Mouse (Mus musculus) frontal cortex, postnatal 36 days (tissue): ENCODE results near the gene Klf12.

ENCODE experiments used
- DNase-seq, 2 experiments: peaks; one replicate each; pipeline ENCODE4 v3.0.0; 2022; ENCODE audit warnings: low spot score in 2 of 2

Klf12 gene

DNA sequence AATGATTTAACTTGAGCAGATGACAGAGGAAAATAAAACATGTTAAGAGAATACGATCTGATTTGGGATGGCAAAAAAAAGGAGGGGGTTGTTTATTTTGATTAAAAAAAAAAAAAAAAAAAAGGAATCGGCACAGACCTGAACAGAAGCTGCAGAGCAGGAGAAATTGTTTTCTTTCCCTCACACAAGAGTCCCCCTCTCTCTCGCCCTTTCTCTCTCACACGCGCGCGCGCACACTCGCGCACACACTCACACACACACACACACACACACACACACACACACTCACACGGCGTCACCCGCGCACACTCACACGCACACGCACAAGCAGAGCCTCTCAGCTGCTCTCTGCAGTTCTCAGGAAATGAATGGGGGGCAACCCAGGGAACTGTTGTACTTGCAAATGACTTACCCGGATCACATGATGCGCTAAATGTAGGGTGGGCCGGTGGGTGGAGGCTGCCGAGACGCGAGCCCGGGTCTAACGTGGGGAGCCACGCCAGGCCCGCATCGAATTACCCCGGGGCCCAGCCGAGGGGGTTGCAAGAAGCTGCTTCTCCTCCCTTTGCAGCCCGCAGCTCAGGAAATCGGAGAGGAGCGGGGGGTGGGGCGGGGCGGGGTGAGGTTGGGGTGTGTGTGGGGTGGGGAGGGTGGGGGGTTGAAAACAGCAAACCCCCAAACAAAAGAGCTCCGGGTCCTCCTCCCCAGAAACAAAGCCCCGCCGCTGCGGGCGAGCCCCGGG lies at the start of gene Klf12:
Gene Klf12, minus strand, starts transcription at position 561 of the 742 bp plus-strand sequence.
- peak; percentile 81 to 85 for DNase-seq

DNA sequence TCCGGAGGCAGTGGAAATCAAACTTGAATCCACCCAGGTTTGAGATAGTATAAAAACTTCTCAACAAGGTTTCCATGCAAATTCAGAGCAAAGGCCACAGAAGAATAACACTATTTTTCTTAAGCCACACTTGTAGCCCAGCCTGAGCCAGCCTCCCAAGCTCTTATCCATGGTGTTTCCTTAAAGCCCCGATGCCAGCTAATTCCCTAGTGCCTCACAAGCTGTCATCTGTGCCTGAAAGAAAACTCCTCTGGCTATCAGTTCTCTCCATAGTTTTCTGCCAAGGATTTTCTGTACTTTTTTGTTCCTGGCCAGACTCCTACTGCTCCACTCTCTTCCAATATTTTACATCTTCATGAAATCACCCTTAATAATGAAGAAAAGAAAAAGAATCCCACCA lies 48.9 kb upstream of the Klf12 start:
- DNase-seq, result no peak

DNA sequence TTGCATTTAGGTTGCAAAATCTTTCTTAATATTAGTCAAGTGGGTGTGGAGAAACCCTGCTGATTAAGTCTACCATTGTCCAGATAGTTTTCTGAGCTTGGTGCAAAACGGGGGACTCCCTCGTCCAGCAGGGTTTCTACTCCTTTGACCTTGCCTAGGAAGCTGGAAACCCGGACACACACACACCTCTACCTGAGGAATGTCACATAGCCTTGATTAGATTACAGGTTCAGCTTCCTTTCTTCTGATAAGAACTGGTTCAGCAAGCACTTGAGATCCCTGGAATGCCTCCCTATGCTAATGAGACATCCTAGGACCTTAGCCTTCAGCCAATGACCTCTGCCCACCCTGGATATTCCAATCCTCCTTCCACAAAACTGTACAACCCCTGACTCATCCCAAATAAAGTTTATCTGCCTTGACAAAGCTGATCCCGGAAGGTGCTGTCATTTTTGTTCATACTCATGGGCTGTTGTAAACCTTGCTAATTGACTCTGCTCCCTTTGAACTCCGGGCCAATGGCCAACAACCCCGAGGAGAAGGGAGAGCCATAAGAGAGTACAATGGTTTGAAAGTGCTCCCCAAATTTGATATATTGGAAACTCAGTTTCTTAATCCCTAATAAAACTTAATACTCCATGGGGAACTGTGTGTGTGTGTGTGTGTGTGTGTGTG lies 44.3 kb upstream of the Klf12 start:
- DNase-seq, result no peak

DNA sequence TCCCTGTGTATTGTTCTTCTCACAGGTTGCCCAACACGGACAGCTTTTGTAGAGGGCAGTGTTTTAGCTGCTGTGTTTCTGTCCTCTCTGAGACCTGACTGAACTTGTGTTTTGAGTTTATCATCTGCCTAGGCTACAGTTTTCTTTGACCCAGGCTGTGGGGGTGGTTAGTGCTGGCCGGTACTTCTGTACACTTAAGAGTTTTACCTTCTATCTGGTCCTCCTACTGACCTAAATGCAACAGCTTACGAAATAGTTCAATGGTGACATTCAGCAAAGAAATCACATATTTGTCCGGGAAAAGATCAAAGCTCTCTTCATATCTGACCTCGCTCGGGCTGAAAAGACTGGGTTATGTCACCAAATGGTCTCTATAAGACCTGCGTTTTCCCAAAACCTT lies 39.8 kb upstream of the Klf12 start:
- DNase-seq, result no peak

DNA sequence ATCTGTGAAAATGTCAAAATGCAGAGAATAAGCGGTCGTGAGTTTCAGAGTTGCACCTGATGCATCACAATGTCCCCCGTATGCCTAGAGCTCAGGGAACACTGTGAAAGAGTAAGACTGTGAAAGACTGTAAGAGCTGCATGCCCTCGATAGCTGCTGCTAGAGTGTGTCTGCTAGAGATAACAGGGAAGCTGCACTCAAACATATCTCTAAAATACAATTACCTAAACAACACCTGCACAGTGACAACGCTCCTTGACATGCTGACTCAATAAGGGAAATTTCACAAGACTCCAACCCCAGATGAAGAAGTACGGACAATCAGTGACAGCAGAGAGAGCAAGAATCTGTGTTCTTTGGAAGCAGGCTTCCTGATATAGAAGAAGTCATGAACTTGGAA lies 37.5 kb upstream of the Klf12 start:
- DNase-seq, result no peak

DNA sequence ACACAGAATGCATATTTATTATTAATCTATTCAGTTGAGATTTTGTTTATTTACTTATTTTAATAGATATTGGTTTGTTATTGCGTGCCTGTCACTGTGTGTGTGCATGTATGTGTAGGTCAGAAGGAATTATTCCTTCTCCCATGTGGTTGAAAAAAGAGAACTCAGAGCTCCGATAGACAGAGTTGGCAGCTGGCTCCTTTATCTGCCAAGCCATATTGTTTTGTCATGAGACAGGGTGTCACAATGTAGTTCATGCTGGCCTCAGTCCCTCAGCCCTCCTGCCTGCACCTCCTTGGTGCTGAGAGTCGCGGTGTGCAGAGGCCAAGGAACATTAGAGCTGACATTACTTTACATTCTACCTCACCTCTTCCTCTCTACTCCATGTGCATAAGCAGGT lies 32.3 kb upstream of the Klf12 start:
- no peak for DNase-seq

DNA sequence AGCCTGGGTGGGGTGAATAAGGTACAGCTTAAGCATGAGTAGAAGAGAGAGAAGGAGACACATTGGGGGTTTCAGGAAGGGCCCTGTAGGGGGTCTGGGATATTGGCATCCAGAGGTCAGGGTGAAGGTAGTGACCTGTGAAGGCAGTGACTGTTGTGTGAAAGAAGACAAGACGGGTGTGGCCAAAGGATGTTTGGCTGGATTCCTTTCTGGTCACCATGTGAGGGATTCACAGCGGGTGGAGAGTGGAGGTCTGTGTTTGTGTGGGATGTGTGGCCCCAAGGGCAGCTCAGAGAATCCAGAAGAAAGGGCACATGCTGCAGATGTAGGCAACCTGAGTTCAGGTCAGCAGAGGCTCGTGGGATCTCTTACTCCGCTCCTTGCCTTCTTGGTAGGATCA lies 29.6 kb upstream of the Klf12 start:
- no peak for DNase-seq

DNA sequence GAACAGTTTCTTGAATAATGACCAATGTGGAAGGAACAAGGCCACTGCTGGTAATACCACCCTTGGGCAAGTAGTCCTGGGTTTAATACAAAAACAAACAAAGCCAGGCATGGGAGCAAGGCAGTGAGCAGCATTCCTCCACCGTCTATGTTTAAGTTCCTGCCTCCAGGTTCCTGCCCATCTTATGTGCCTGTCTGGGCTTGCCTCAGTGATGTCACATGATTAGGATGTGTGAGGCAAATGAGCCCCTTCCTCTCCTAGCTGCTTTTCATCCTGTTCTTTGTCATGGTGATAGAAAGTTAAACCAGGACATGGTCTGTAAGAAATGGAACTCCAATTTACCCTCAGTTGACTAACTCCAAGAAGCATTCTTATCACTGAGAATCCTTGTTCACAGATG lies 16.4 kb upstream of the Klf12 start:
- DNase-seq, result no peak

DNA sequence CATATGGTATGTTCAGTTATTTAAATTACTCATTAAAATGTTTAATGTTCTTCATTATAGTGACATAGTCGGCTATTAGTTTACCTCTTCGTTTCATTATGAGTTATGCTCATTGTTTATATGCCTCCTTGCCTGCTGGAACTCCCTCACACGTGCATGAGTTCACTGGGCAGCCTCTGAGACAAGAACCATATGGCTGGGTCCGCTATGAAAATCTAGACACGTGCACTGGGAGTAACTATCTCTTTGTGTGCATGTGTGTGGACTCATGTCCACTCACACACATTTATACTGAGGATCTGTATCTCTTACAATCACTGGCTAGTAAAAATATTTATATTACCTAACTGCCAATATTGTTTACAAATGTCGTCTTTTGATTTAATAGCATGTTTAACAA lies 14.4 kb upstream of the Klf12 start:
- DNase-seq, result no peak

DNA sequence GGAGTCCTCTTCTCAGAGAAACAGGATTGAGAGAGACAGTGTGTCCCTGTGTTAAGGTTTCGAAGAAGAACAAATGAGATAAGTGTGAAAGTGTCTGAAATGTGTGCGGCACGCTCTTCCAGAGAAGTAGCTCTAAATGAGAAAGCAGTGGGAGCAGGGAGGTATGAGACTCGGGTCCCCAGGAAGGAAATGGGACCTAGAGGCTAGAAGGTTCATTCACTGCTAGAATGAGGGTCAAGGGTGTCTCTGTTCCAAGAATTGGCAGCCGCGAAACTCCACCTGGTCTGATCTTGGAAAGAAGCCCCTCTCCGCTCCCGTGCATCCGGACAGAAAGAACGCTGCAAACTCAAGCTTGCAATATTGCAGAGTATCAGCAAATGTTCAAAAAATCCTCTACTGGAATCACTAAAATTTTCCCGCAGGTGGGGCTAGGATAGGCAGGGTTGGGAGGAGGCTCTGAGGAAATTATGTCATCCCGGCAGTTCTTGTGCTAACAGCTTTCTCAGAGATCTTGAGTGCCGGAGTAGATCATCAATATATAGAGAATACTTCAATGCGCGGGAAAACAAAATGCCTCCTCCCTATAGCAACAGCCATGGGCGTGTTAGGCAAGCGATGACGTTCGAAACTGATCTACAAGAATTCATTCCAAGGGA lies 2.2 kb upstream of the Klf12 start:
- DNase-seq, result peak; percentile 31 to 45

DNA sequence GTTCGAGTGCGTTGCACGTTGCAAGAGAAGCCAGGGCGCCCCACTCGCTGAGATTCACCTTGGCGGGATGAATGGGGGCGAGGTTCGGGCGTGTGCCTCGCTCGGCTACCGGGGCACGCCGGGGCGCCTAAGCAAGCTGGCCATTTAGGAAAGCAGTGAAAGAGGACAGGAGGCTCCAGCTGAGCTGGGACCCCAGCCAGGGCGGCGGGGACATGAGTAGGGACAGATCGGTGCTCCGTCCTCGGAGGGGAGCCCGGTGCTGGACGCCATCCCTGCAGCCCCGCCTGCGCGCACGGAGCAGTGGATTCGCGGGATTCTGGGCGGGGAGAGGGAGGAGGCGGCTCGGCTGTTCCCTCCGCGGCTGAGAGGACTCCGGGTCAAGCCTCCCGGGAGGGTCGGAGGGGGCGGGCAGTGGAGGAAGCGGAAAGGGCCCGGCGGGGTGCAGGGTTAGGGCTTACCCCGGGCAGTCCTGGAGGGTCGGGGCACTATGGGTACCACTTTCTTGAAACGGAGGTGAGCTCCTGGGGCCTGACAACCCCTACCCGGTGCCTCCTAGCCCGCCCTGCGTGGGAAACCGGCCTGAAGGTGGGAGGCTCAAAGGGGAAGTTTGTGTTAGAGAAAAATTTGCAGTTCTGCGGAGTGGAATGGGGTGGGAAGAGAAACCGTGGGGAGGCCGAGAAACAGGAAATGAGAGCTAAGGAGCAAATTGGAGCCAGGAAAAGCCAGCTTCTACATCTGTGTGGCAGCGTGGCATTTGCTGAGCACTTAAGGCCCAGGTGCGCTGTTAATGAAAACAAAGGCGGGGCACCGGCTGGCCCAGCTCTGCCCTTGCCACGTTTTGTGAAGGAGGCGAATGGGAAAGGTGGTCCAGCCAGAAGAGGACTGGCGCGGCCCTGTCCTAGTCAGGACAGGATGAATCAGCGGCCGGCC lies 1.4 kb upstream of the Klf12 start:
- DNase-seq, result peak; percentile 66 to 72

DNA sequence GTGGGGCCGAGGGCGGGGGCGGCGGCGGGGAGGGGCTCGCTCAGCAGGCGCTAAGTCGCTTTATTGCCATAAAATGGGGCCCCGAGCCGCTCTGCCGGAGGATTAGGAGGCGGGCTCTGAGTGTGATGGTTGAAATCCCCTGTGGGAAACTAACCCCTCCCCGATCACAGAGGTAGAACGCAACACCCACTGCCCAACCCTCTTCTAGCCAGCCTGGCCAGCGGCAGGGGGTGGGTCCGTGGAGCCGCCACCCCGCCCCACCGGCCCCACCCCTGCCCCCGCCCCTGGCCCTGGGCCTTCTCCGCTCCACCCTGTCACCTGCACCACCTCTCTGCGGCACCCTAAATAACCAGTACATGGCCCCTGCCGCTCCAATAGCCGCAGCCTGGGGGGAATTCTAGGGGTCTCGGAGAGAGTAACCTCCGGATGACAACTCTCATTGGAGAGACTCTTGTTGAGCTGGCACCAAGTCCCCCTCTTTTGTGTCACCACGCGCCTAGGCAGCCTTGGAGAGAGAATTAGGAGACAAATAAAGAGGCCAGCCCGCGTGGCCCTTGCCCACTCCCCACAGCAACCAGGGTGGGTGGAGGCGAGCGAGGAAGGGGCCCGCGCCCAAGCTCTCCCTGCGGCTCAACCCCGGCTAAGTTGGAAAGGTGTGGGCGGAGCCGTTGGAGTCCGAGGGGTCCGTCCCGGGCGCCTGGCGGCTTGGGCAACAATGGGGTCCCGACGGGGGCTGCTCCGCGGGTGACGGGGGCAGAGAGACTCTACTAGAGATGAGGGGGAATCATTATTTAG lies 579 bp upstream of the Klf12 start:
- peak; percentile 56 to 62 for DNase-seq

DNA sequence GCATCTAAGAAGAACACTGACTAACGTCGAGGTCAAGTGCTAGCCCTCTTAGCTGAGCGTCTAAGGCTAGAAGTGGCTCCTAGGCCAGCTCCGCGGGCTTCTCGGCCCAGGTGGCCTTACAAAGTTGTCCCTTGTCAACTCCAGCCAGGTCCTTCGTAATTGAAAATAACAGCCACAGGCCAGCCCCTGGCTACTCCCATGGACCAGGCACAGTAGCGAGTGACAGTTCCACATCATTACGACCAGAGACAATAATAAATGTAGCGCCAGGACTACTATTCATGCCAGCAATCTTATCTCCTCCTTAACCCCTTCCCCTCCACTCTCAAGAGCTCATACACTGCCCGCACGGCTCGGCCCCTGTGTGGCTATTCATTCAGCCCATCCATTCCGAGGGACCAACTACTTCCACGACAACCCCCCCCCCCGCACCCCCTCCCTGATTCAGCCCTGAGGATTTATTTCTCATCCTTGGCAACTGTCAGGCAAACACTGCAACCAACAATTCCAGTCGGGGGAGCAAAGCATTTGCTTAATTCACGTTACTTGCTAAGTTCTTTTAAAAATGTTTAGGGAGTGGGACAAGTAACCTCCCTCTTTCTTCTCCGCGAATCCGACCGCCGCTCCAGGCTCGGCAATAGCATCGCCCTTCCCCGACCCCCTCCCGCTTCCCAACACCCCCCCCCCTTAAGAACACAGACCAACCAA lies 914 bp downstream of the Klf12 start:
- peak in 1 of 2 experiments; percentile 21 for DNase-seq

DNA sequence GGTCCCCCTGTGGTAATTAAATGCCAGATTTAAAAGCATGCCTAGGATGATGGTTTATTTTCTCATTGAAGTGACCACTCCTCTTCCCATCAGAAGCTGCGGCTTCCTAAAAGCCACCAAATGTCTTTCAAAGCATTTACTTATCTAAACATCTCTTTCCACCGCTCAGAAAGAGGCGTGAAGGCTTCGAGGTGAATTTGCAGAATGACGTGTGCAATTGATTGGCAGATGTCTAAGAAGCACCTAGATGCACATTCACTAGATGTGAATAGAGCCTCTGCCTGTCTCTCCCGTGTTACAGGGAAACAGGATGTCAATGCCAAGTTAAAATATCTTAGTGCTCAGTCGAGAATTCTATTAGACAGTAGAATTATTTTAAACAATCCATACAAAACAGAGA lies 1.8 kb downstream of the Klf12 start:
- no peak for DNase-seq

DNA sequence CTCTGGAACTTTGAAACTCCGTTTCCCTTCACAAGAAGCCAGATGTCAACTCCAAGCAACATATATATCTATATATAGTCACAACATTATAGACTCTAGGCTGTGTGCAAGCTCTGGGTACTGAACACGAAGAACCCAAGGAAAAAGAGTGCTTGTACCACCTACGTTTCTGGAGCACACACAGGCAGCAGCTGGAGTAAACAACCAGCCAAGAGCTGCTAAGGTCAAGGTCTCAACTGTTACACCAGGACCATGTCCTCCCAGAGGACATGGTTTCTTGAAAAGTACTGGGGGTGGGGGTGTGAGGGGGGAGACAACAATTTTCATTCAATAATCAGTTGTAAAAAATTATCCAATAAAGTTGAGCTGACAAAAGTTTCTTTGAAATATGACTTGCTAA lies 2.7 kb downstream of the Klf12 start:
- DNase-seq, result no peak

DNA sequence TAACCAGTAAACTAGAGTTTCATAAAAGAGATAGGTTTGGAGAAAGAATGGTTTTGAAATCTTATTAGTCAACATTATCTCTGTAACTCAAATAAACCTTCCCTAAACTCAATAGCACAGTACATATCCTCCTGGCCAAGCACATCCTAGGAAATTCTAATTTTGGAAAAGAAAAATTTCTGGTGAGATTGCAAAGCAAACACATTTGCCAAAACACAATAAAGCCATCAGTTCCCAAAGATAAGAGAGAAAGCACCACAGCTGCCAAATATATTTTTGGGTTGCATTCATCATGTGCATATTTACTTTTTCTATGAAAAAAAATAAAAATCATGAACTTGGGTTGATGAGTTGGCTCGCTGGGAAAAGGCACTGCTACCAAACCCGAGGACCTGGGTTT lies 10.3 kb downstream of the Klf12 start:
- no peak for DNase-seq

DNA sequence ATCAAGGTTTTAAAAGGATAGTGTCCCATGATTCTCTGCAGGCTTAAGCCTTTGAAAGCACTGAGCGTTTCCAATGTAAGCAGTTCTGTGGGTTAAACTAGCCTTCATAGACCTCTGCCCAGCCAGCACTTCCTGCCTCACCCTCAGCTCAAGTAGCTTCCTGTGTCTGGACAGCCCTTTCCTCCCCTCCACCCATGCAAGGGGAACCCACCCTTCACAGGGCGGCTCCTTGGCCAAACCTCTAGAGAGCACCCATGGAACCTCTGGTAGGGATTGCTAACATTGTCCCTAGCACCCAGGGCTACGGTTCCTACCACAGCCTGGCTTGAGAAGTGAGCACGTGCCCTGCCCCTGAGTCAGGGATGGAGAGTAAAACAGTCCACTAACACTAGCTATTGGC lies 23.9 kb downstream of the Klf12 start:
- no peak for DNase-seq

DNA sequence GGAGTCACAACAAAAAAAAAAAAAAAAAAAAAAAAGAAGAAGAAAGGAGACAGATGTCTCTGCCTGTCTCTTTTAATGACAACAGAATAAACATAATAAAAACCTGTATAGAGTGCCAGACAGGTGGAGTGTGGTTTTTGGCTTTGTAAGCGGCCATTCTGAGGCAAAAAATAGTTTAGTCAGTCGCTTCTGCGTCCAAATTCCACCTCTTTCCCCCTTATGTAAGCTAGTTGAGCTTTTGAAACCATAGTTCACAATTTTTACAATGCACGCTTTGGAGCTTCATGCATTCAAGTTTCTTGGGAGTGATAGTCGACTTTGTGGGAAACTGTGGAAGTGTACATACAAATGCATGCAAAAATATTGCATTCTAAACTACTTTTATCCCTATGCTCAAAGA lies 41.4 kb downstream of the Klf12 start:
- DNase-seq, result no peak

DNA sequence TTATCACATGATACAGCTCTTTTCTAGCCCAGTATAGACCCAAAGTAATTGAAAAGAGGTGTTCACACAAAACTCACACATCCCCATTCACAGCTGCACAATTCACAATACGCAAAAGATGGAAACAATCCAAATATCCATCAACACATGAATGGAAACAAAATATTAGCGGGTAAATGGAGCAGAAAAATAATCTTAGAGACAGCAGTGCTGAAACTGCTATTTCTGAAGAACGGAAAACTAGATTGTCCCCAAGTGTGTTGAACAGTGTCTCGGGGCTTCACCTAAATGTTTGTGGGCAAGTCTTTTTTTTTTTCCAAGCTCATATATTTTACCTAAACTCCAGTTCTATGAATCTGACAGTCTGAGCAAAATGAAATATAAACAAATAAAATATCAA lies 44.6 kb downstream of the Klf12 start:
- DNase-seq, result no peak

DNA sequence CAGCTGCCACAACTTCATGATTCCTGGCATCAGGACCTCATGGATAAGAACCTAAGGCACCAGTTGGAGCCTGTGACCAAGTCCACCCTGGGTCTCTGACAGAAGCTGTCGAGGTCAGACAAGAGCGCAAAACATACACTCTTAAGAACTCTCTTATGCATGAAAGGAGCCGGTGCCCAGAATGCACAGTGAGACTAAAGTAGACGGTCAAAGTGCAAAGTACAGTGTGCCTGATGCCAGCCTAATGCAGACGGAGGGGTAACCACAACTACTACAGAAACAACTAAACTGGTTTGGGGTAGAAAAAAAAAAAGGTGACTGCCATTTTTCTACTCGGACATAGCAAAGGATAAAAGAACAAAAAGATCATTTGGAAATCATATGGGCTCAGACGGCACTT lies 47.7 kb downstream of the Klf12 start:
- DNase-seq, result no peak

DNA sequence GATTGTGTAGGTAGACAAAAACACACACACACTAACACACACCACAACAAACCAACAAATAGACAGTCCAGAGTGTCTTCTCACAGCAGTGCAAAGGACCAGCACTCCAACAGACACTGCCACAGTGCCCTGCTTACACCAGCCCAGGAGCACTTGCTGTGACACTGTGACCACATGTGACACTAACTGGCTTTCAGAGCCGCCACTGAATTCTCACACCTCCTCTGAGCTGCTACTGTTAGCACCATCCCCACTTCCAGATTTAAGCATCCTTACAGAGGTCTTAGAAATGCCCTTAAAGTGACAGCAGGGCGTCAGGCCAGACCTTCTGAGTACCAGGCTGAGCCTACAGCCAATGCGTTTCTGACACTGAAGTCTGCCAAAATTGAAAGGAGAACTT lies 48.7 kb downstream of the Klf12 start:
- no peak for DNase-seq
